Comparison of ENCODE assay signal across 11 mouse cellular contexts in genomic region chr3:148680737-148681136, GRCm38 (mm10).
DNase-seq lines count a peak whose midpoint lies in the region.
"Had no signal": no experiment of that assay in that cellular context is flagged by ENCODE, and none has a peak within 500 bp of the region (broad histone marks: within the 10 kb centered on the region; RNA-seq: fewer than 3 reads in every experiment).

No protein-coding gene starts in this region.

- peak; percentile 30 for DNase-seq in left cerebral cortex, postnatal 4 days
- no peak for DNase-seq in left cerebral cortex, adult 18-20 months (ENCODE audit: low spot score in 2 of 2)
- DNase-seq in adrenal gland, postnatal 25 days = peak; percentile 71
- peak; percentile 18 to 30 for DNase-seq in heart, postnatal 36 days
- DNase-seq in testis, postnatal 10 days (ENCODE audit: low spot score) = peak; percentile 79
- DNase-seq in neural tube, embryonic 10.5 days (ENCODE audit: extremely low spot score, low spot score) = no peak
- DNase-seq in thymus, adult 18-20 months = no peak
- no peak for DNase-seq in thymus, postnatal 10 days (ENCODE audit: low spot score in 2 of 2)
- DNase-seq: embryo, embryonic 11 days; gastrocnemius, postnatal 25 days; layer of hippocampus, postnatal 36 days had no signal

- intact Hi-C loops in left cerebral cortex, postnatal 4 days (cut with DNase I) = no loop called here
- intact Hi-C loops in heart, postnatal 36 days (cut with DNase I) = no loop called here

Comparison
In these comparisons a context has a peak if more than half of its experiments do, and no peak if none do; other contexts are left out.
1. DNase-seq: peak in left cerebral cortex, postnatal 4 days (single experiment), adrenal gland, postnatal 25 days (single experiment), heart, postnatal 36 days (2 of 2) and testis, postnatal 10 days (single experiment); none in left cerebral cortex, adult 18-20 months (0 of 2), neural tube, embryonic 10.5 days (single experiment), thymus, adult 18-20 months (0 of 2) and thymus, postnatal 10 days (0 of 2).